Mouse (Mus musculus): ENCODE results near the gene Dnmt3c. TPM values are rescaled to one million over a fixed set of nuclear protein-coding genes. Genes with fewer than 3 reads are reported as not detected.

The Dnmt3c gene
- polyA plus RNA-seq, 1 experiment from 2014 or later = 0.10 TPM

Other genes starting within 250 kb of the Dnmt3c start
- not detected in 2 replicates for gene 4930404H24Rik, start 203.9 kb upstream of the Dnmt3c start, polyA plus RNA-seq (2016; fragmentation: Nextera tagmentation; extraction: Ambion mirVana)
- 20.8 and 21.4 TPM in 2 replicates for gene Nol4l, start 166.7 kb upstream of the Dnmt3c start, polyA plus RNA-seq (2016; fragmentation: Nextera tagmentation; extraction: Ambion mirVana)
- gene Commd7, start 63.9 kb upstream of the Dnmt3c start, polyA plus RNA-seq (2016; fragmentation: Nextera tagmentation; extraction: Ambion mirVana) = 64.8 and 68.6 TPM in 2 replicates
- 10.2 and 17.0 TPM in 2 replicates for gene Dnmt3b, start 47.2 kb upstream of the Dnmt3c start, polyA plus RNA-seq (2016; fragmentation: Nextera tagmentation; extraction: Ambion mirVana)
- gene Mapre1, start 44.6 kb downstream of the Dnmt3c start, polyA plus RNA-seq (2016; fragmentation: Nextera tagmentation; extraction: Ambion mirVana) = 311 and 313 TPM in 2 replicates
- 0.04 TPM in 1 of 2 replicates, not detected in the other for gene Efcab8, start 83.3 kb downstream of the Dnmt3c start, polyA plus RNA-seq (2016; fragmentation: Nextera tagmentation; extraction: Ambion mirVana)
- gene Sun5, start 174.4 kb downstream of the Dnmt3c start, polyA plus RNA-seq (2016; fragmentation: Nextera tagmentation; extraction: Ambion mirVana) = not detected in 2 replicates
- not detected in 2 replicates for gene Bpifb2, start 178.4 kb downstream of the Dnmt3c start, polyA plus RNA-seq (2016; fragmentation: Nextera tagmentation; extraction: Ambion mirVana)
- gene Bpifb6, start 203.7 kb downstream of the Dnmt3c start, polyA plus RNA-seq (2016; fragmentation: Nextera tagmentation; extraction: Ambion mirVana) = not detected in 2 replicates
- not detected in 2 replicates for gene Bpifb3, start 221.6 kb downstream of the Dnmt3c start, polyA plus RNA-seq (2016; fragmentation: Nextera tagmentation; extraction: Ambion mirVana)
- not detected in 2 replicates for gene Bpifb4, start 241.6 kb downstream of the Dnmt3c start, polyA plus RNA-seq (2016; fragmentation: Nextera tagmentation; extraction: Ambion mirVana)